Mouse (Mus musculus): Measurements from ENCODE around the gene 1700030K09Rik. TPM values are rescaled to one million over a fixed set of nuclear protein-coding genes. Genes with fewer than 3 reads are reported as not detected.

The 1700030K09Rik gene
- polyA plus RNA-seq, 1 experiment from 2014 or later, result 17.2 TPM

DNA sequence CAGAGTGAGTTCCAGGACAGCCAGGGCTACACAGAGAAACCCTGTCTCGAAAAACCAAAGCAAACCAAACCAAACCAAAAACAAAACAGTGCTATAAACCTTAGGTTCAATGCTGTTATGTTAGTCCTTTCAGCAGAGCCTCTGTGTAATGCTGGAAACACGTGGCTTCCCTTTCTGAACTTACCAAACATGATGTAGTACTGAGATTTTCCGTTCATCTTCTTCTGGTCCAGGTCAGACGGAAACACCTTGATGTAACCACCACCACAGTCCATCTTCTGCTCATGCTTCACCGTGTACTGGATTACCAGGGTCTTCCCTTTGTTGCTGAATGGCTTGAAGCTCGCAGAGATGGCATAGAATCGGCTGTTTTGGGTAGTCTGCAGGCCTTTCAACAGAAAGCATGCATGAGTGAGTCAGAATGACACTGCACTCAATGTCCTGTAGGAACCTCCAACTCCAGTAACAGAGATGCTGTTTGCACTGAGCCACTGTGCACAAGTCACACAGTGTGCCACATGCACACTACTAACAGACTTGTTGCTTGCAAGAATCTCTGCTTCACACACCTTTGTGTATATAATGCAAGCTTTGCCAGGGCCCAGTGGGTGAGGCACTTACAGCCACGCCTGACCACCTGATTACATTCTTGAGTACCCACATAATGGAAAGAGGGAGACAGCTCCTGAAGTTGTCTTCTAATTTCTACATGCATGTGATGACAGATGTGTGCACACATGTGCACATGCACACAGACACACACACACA, 5.2 kb upstream of the 1700030K09Rik start:
- ATAC-seq (ENCODE audit: insufficient read depth), result no peak
- DNase-seq, result no peak
- H3K36me3 ChIP-seq (ENCODE audit: insufficient read depth), result no peaks in the 10 kb centered on the region
- H3K4me3 ChIP-seq (ENCODE audit: low read depth, low read length), result no peak overlapping the region
- H3K27ac ChIP-seq (ENCODE audit: low read depth), result no peak overlapping the region
- H3K9ac ChIP-seq, result no peak overlapping the region
- 78% methylated on average over 8 of the region's 8 CpGs for WGBS
- H3K9me3 ChIP-seq (ENCODE audit: low read depth, low read length), result no peaks in the 10 kb centered on the region
- TF ChIP-seq CTCF (IDR thresholded peaks at IDR 0.05; ENCODE audit: low read depth), result no peak
- H3K4me2 ChIP-seq, result no peak overlapping the region
- no peaks in the 10 kb centered on the region for H3K4me1 ChIP-seq (ENCODE audit: insufficient read depth)
- H3K27me3 ChIP-seq (ENCODE audit: insufficient read depth, low read length), result no peaks in the 10 kb centered on the region

DNA sequence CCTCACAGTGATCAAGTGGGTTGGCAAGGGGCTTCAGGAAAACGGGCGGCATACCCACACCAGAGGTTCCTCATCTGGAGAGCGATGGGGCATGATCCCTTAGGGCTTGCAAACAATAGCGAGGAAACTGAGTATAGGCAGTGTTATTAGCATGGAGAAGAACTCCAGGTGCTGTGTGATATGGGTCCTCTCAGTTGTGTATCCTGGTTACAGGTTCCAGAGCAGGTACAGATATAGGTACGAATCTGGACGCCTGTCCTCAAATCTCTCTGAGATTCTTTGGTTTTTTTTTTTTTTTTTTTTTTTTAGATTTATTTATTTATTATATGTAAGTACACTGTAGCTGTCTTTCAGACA, 292 bp downstream of the 1700030K09Rik start:
- H3K36me3 ChIP-seq (ENCODE audit: insufficient read depth), result peaks cover 5% of the 10 kb centered on the region; the same call in 1 of the 2 replicates
- TF ChIP-seq CTCF (IDR thresholded peaks at IDR 0.05; ENCODE audit: low read depth), result no peak
- H3K27ac ChIP-seq (ENCODE audit: low read depth), result no peak overlapping the region
- H3K4me3 ChIP-seq (ENCODE audit: low read depth, low read length), result peak overlapping the region; percentile 40
- no peaks in the 10 kb centered on the region for H3K9me3 ChIP-seq (ENCODE audit: low read depth, low read length)
- H3K27me3 ChIP-seq (ENCODE audit: insufficient read depth, low read length), result no peaks in the 10 kb centered on the region
- H3K9ac ChIP-seq, result peak overlapping the region; percentile 52
- no peaks in the 10 kb centered on the region for H3K4me1 ChIP-seq (ENCODE audit: insufficient read depth)
- peak overlapping the region; percentile 74 for H3K4me2 ChIP-seq
- ATAC-seq (ENCODE audit: insufficient read depth), result peak; percentile 65
- 30% methylated on average over 6 of the region's 6 CpGs for WGBS
- DNase-seq, result no peak

DNA sequence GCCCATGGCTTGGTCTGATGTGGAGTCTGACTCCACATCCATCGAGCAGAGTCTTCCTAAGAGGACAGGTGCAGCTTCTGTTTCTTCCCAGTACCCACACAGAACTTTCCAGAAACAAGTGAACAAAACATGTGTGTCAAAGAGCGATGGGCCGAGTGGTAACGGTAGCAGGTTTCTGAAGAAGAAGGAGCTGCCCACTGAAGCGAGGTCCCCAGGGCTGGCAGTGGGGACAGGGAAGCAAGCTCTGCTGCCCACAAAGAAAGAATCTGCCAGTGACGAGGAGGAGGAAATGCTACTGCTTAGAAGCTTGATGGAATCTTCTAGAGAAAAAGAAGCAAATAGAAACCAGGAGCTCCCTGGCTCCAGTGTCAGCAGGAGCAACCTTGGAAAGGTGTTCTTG, 1.4 kb downstream of the 1700030K09Rik start:
- no peaks in the 10 kb centered on the region for H3K9me3 ChIP-seq (ENCODE audit: low read depth, low read length)
- peaks cover 14% of the 10 kb centered on the region for H3K36me3 ChIP-seq (ENCODE audit: insufficient read depth)
- H3K4me3 ChIP-seq (ENCODE audit: low read depth, low read length), result no peak overlapping the region
- no peak overlapping the region for H3K4me2 ChIP-seq
- no peaks in the 10 kb centered on the region for H3K27me3 ChIP-seq (ENCODE audit: insufficient read depth, low read length)
- WGBS, result 93% methylated on average over 6 of the region's 6 CpGs
- no peaks in the 10 kb centered on the region for H3K4me1 ChIP-seq (ENCODE audit: insufficient read depth)
- H3K9ac ChIP-seq, result no peak overlapping the region
- DNase-seq (no peak), ATAC-seq (ENCODE audit: insufficient read depth) (no peak)
- no peak for TF ChIP-seq CTCF (IDR thresholded peaks at IDR 0.05; ENCODE audit: low read depth)
- no peak overlapping the region for H3K27ac ChIP-seq (ENCODE audit: low read depth)

DNA sequence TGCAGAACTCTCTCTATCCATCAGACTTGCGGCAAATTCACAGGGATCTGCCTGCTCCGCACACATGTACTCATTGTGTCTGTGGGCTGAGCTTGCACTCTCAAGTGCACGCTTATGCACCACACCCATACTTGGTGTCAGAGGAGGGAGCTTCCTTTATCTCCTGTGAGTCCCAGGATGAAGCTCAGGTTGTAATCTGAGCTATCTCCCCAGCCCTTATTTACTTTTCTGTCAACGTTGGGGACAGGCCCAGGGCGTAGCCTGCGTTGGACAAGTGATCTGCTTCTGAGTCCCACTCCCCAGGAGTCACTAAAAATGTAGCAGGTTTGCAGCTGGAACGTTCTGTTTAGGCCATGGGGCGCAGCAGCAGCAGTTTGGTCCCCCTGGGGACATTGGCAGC, 7.8 kb downstream of the 1700030K09Rik start:
- Histone ChIP-seq H3K9me3 (ENCODE audit: low read depth, low read length) (no peaks in the 10 kb centered on the region), H3K4me2 (no peak overlapping the region), H3K27ac (ENCODE audit: low read depth) (no peak overlapping the region), H3K9ac (no peak overlapping the region), H3K36me3 (ENCODE audit: insufficient read depth) (peaks cover 60% of the 10 kb centered on the region), H3K27me3 (ENCODE audit: insufficient read depth, low read length) (no peaks in the 10 kb centered on the region), H3K4me1 (ENCODE audit: insufficient read depth) (no peaks in the 10 kb centered on the region), H3K4me3 (ENCODE audit: low read depth, low read length) (no peak overlapping the region)
- no peak for ATAC-seq (ENCODE audit: insufficient read depth)
- 53% methylated on average over 8 of the region's 8 CpGs for WGBS
- TF ChIP-seq CTCF (IDR thresholded peaks at IDR 0.05; ENCODE audit: low read depth), result no peak
- no peak for DNase-seq

DNA sequence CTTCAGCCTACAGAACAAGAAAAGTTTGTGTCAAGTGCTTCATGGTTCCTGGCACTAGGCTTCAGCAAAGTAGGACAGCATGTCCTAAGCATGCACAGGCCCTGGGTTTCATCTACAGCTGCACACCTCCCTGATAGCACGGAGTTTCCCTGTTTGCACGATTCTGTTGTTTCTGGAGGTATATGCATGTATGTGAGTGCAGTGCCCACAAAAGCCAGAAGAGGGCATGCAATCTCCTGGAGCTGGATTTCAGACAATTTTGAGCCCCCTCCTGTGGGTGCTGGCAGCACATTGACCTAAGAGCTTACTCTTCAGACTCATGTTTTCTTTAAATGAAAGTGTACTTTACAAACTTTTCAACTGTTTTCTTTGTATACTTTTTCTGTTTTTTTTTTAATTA, 10.2 kb downstream of the 1700030K09Rik start:
- no peaks in the 10 kb centered on the region for H3K9me3 ChIP-seq (ENCODE audit: low read depth, low read length)
- no peak overlapping the region for H3K27ac ChIP-seq (ENCODE audit: low read depth)
- no peak overlapping the region for H3K4me2 ChIP-seq
- H3K9ac ChIP-seq, result no peak overlapping the region
- ATAC-seq (ENCODE audit: insufficient read depth), result no peak
- no peak for TF ChIP-seq CTCF (IDR thresholded peaks at IDR 0.05; ENCODE audit: low read depth)
- 91% methylated on average over 2 of the region's 2 CpGs for WGBS
- H3K36me3 ChIP-seq (ENCODE audit: insufficient read depth), result peaks cover 67% of the 10 kb centered on the region
- H3K27me3 ChIP-seq (ENCODE audit: insufficient read depth, low read length), result no peaks in the 10 kb centered on the region
- H3K4me1 ChIP-seq (ENCODE audit: insufficient read depth), result no peaks in the 10 kb centered on the region
- H3K4me3 ChIP-seq (ENCODE audit: low read depth, low read length), result no peak overlapping the region
- no peak for DNase-seq

DNA sequence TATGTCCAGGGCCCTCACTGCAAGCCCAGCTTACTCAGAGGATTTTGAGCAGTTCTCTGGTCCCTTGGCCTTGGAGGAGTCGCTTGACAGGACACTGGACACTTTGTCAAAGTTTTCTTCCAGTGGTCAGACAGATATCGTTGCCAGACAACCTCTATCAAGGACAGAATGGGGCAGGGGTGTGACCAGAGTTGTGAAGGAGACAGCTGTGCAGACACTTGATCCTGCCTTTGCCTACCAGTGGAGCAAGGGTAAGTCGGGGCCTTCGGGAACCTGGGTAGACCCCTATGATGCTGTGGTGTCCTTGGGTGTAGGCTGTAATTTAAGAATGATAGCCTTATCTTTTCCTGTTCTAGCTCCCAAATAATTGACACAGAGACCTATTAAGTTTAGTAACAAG, 11.6 kb downstream of the 1700030K09Rik start:
- ATAC-seq (ENCODE audit: insufficient read depth), result no peak
- H3K4me1 ChIP-seq (ENCODE audit: insufficient read depth), result no peaks in the 10 kb centered on the region
- peaks cover 68% of the 10 kb centered on the region for H3K36me3 ChIP-seq (ENCODE audit: insufficient read depth)
- no peak overlapping the region for H3K4me2 ChIP-seq
- no peak overlapping the region for H3K4me3 ChIP-seq (ENCODE audit: low read depth, low read length)
- no peaks in the 10 kb centered on the region for H3K27me3 ChIP-seq (ENCODE audit: insufficient read depth, low read length)
- no peak for TF ChIP-seq CTCF (IDR thresholded peaks at IDR 0.05; ENCODE audit: low read depth)
- 78% methylated on average over 4 of the region's 4 CpGs for WGBS
- H3K9ac ChIP-seq, result no peak overlapping the region
- no peak overlapping the region for H3K27ac ChIP-seq (ENCODE audit: low read depth)
- DNase-seq, result no peak
- H3K9me3 ChIP-seq (ENCODE audit: low read depth, low read length), result no peaks in the 10 kb centered on the region

DNA sequence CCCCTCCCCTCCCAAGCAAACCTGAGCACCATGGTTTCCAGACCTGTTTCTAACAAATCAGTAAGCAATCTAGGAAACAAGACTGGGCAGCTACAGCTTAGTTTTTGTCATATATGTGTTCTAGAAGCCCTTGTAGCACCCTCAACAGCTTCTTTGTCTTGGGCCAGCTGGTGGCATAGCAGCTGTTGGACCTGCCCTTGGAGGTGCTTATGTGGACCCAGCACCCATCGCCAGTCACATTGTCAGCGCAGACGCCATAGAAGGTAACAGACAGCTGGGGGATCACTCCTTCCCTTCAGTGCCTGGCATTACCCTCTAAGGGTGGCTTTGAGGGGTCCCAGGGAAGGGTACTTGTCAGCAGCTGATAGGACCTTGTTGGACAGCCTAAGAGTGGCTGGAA, 14.1 kb downstream of the 1700030K09Rik start:
- Histone ChIP-seq H3K9ac (no peak overlapping the region), H3K9me3 (ENCODE audit: low read depth, low read length) (no peaks in the 10 kb centered on the region), H3K4me3 (ENCODE audit: low read depth, low read length) (no peak overlapping the region), H3K27ac (ENCODE audit: low read depth) (no peak overlapping the region), H3K4me1 (ENCODE audit: insufficient read depth) (no peaks in the 10 kb centered on the region), H3K4me2 (no peak overlapping the region), H3K36me3 (ENCODE audit: insufficient read depth) (peaks cover 70% of the 10 kb centered on the region), H3K27me3 (ENCODE audit: insufficient read depth, low read length) (no peaks in the 10 kb centered on the region)
- no peak for TF ChIP-seq CTCF (IDR thresholded peaks at IDR 0.05; ENCODE audit: low read depth)
- 86% methylated on average over 3 of the region's 3 CpGs for WGBS
- DNase-seq (no peak), ATAC-seq (ENCODE audit: insufficient read depth) (no peak)
